Mouse (Mus musculus): Measurements from ENCODE around the gene Sipa1l2. TPM values are rescaled to one million over a fixed set of nuclear protein-coding genes. Genes with fewer than 3 reads are reported as not detected.
"Not testable (repeated sequence)": the region's sequence is repeated elsewhere in the genome, so short reads cannot be mapped to it uniquely, and the experiment has no call there.

The Sipa1l2 gene
- polyA plus RNA-seq, 1 experiment from 2014 or later, result 7.2 TPM

DNA sequence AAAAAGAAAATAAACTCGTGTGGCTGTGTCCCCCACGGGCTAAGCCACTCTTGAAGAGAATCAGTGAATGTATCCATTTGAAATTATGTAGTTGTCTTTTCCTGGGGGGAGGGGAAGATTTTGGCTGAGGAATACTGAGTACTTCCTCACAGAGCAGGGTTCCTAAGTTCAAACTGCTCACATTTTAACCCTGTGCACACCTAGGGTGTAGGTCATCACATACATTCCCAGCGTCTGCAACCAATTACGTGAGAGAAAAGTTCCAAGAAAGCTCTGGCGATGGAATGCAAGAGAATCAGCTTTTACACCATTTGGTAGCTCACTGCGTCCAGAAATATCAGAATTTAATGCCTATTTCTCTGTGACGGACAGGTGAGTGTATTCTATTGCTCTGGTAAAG is 43.0 kb downstream of the Sipa1l2 start:
- DNase-seq (ENCODE audit: low spot score), result no peak
- WGBS, result 55% methylated on average over 7 of the region's 7 CpGs

DNA sequence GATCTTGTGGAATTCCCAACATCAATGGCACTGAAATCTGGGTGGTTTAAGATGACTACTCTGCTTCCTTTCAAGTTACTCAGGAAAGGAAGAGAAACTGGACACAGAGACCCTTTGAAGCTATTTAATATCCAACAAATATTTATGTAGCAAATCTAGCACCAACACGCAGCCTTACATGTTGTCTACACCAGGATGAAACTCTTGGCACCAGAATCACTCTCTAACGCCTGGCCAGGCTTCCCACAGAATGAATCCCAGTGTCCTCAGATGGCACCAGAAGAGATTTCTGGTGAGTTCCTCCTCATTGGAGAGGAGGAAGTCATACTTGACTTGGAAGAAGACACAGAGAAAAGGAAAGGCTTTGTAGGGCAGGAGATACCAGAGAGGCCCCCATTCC is 45.1 kb downstream of the Sipa1l2 start:
- Histone ChIP-seq H3K4me1 (replicated peaks; ENCODE audit: control insufficient read depth, insufficient read depth, low read length) (peaks cover 20% of the 10 kb centered on the region; the same call in 1 of the 2 replicates), H3K36me3 (ENCODE audit: control insufficient read depth, insufficient read depth, low read length) (no peaks in the 10 kb centered on the region), H3K27me3 (replicated peaks; ENCODE audit: control insufficient read depth, insufficient read depth, low read length) (no peaks in the 10 kb centered on the region), H3K27ac (ENCODE audit: low read depth) (no peak overlapping the region), H3K4me2 (ENCODE audit: low read length) (no peak overlapping the region), H3K4me3 (ENCODE audit: low read depth, low read length) (no peak overlapping the region), H3K9me3 (ENCODE audit: control insufficient read depth, low read length) (no peaks in the 10 kb centered on the region), H3K9ac (ENCODE audit: low read length) (no peak overlapping the region)
- no peak for ATAC-seq (replicated peaks; ENCODE audit: low FRiP score, low TSS enrichment, low read depth)
- 72% methylated on average over 2 of the region's 2 CpGs for WGBS
- DNase-seq (ENCODE audit: low spot score), result no peak

More for the DNA sequence above, 43.0 kb downstream of the Sipa1l2 start:
- Histone ChIP-seq H3K4me3 (ENCODE audit: low read depth, low read length) (no peak overlapping the region), H3K4me2 (ENCODE audit: low read length) (no peak overlapping the region), H3K27me3 (replicated peaks; ENCODE audit: control insufficient read depth, insufficient read depth, low read length) (no peaks in the 10 kb centered on the region), H3K9ac (ENCODE audit: low read length) (no peak overlapping the region), H3K27ac (ENCODE audit: low read depth) (no peak overlapping the region), H3K36me3 (ENCODE audit: control insufficient read depth, insufficient read depth, low read length) (no peaks in the 10 kb centered on the region), H3K4me1 (replicated peaks; ENCODE audit: control insufficient read depth, insufficient read depth, low read length) (peaks cover 32% of the 10 kb centered on the region), H3K9me3 (ENCODE audit: control insufficient read depth, low read length) (no peaks in the 10 kb centered on the region)
- no peak for ATAC-seq (replicated peaks; ENCODE audit: low FRiP score, low TSS enrichment, low read depth)

DNA sequence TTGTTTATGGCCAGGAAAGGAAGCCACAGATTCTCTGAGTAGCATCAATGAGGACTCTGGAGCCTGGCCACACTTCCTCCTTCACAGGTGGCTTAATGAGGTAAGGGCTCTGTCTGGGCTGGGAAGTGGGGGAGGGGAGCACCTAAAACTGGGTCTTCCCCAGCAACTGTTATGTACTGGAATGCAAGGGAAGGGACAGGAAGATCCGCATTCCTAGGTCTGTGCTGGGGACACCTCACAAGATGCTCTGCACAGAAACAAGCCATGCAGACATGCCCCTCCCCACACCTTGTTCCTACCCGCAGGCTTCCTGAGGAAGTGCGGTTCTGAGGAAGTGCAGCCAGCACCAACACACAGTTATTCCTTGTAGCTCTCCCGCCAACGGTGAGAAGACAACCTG is 46.4 kb downstream of the Sipa1l2 start:
- no peak for ATAC-seq (replicated peaks; ENCODE audit: low FRiP score, low TSS enrichment, low read depth)
- no peak overlapping the region for H3K27ac ChIP-seq (ENCODE audit: low read depth)
- H3K36me3 ChIP-seq (ENCODE audit: control insufficient read depth, insufficient read depth, low read length), result no peaks in the 10 kb centered on the region
- no peaks in the 10 kb centered on the region for H3K9me3 ChIP-seq (ENCODE audit: control insufficient read depth, low read length)
- H3K9ac ChIP-seq (ENCODE audit: low read length), result no peak overlapping the region
- H3K4me1 ChIP-seq (replicated peaks; ENCODE audit: control insufficient read depth, insufficient read depth, low read length), result peaks cover 20% of the 10 kb centered on the region; the same call in 1 of the 2 replicates
- H3K4me3 ChIP-seq (ENCODE audit: low read depth, low read length), result no peak overlapping the region
- H3K27me3 ChIP-seq (replicated peaks; ENCODE audit: control insufficient read depth, insufficient read depth, low read length), result no peaks in the 10 kb centered on the region
- 41% methylated on average over 5 of the region's 5 CpGs for WGBS
- H3K4me2 ChIP-seq (ENCODE audit: low read length), result no peak overlapping the region
- DNase-seq (ENCODE audit: low spot score), result no peak

DNA sequence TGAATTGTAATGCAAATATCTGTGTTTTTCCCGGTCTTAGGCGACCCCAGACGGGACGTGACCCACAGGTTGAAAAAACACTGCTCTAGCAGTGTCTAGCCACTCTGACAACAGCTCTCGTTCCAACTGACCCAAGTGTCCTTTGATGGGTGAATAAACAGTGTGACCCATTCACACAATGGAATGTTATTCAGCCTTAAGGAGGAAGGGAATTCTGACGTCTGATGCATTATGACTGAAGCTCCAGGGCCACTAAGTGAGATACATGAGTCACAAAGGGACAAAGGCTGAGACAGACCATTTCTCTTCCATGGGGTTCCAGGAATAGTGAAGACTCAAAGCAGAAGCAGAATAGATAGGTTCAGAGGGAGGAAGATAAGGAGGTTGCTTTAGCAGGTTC is 47.5 kb downstream of the Sipa1l2 start:
- DNase-seq (ENCODE audit: low spot score) (no peak), ATAC-seq (replicated peaks; ENCODE audit: low FRiP score, low TSS enrichment, low read depth) (no peak)
- no peak overlapping the region for H3K27ac ChIP-seq (ENCODE audit: low read depth)
- H3K36me3 ChIP-seq (ENCODE audit: control insufficient read depth, insufficient read depth, low read length), result no peaks in the 10 kb centered on the region
- no peak overlapping the region for H3K9ac ChIP-seq (ENCODE audit: low read length)
- H3K4me3 ChIP-seq (ENCODE audit: low read depth, low read length), result no peak overlapping the region
- H3K9me3 ChIP-seq (ENCODE audit: control insufficient read depth, low read length), result no peaks in the 10 kb centered on the region
- no peak overlapping the region for H3K4me2 ChIP-seq (ENCODE audit: low read length)
- WGBS, result 69% methylated on average over 6 of the region's 6 CpGs
- peaks cover 13% of the 10 kb centered on the region; the same call in 1 of the 2 replicates for H3K4me1 ChIP-seq (replicated peaks; ENCODE audit: control insufficient read depth, insufficient read depth, low read length)
- H3K27me3 ChIP-seq (replicated peaks; ENCODE audit: control insufficient read depth, insufficient read depth, low read length), result no peaks in the 10 kb centered on the region

- Histone ChIP-seq H3K9me3 (ENCODE audit: control insufficient read depth, low read length) (no peaks in the 10 kb centered on the region), H3K4me2 (ENCODE audit: low read length) (no peak overlapping the region), H3K27me3 (replicated peaks; ENCODE audit: control insufficient read depth, insufficient read depth, low read length) (no peaks in the 10 kb centered on the region), H3K9ac (ENCODE audit: low read length) (no peak overlapping the region), H3K27ac (ENCODE audit: low read depth) (no peak overlapping the region), H3K4me1 (replicated peaks; ENCODE audit: control insufficient read depth, insufficient read depth, low read length) (peaks cover 8% of the 10 kb centered on the region; the same call in 1 of the 2 replicates), H3K4me3 (ENCODE audit: low read depth, low read length) (no peak overlapping the region), H3K36me3 (ENCODE audit: control insufficient read depth, insufficient read depth, low read length) (no peaks in the 10 kb centered on the region)
- 57% methylated on average over 7 of the region's 7 CpGs for WGBS
- ATAC-seq (replicated peaks; ENCODE audit: low FRiP score, low TSS enrichment, low read depth) (no peak), DNase-seq (ENCODE audit: low spot score) (no peak)
These were observed 48.5 kb downstream of the Sipa1l2 start for GRCm38 (mm10) chr8:125521087-125521486.

DNA sequence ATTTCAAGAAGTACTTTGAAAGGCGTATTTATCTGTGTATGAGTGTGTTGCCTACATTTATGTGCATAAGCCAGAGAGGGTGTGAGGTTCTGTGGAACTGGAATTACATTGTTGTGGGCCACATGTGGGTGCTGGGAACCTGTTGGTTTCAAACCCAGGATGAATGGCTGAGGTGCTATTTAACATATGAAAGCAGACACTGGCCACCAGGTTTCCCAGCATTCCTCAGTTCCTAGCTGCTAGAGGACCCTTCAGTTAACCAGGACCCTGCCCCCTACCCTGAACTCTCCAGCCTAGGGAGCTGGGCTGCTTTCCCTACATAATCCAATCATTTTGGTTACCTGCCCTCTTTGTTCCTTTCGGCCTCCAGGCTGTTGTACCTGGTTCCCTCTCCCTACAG is 49.3 kb downstream of the Sipa1l2 start:
- not testable (repeated sequence) for H3K9ac ChIP-seq (ENCODE audit: low read length); DNase-seq (ENCODE audit: low spot score); H3K4me3 ChIP-seq (ENCODE audit: low read depth, low read length); ATAC-seq (replicated peaks; ENCODE audit: low FRiP score, low TSS enrichment, low read depth); H3K9me3 ChIP-seq (ENCODE audit: control insufficient read depth, low read length); H3K36me3 ChIP-seq (ENCODE audit: control insufficient read depth, insufficient read depth, low read length); H3K27ac ChIP-seq (ENCODE audit: low read depth); H3K4me2 ChIP-seq (ENCODE audit: low read length); H3K27me3 ChIP-seq (replicated peaks; ENCODE audit: control insufficient read depth, insufficient read depth, low read length); H3K4me1 ChIP-seq (replicated peaks; ENCODE audit: control insufficient read depth, insufficient read depth, low read length)
- 92% methylated on average over 2 of the region's 2 CpGs for WGBS

DNA sequence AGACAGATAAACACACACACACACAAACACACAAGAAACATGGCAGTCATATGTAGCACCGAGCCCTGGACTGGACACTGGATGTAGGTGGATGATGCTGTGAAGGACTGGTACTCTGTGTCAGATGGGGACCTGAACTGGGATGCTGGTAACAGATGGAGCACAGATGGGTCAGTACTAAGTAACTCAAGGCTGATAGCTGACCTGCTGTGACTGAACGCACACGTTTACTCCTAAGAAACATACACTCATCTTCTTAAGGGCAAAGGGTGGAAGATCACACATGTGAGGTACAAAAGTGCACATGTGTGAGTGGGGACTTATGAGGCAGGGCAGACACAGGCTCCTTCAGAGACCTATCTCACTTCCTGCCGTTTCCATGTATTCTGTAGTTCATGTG is 50.7 kb downstream of the Sipa1l2 start:
- no peak overlapping the region for H3K9ac ChIP-seq (ENCODE audit: low read length)
- H3K27me3 ChIP-seq (replicated peaks; ENCODE audit: control insufficient read depth, insufficient read depth, low read length), result no peaks in the 10 kb centered on the region
- 78% methylated on average over 4 of the region's 4 CpGs for WGBS
- H3K4me1 ChIP-seq (replicated peaks; ENCODE audit: control insufficient read depth, insufficient read depth, low read length), result peaks cover 16% of the 10 kb centered on the region
- ATAC-seq (replicated peaks; ENCODE audit: low FRiP score, low TSS enrichment, low read depth), result no peak
- no peaks in the 10 kb centered on the region for H3K9me3 ChIP-seq (ENCODE audit: control insufficient read depth, low read length)
- H3K27ac ChIP-seq (ENCODE audit: low read depth), result peak overlapping the region; percentile 24; the same call in 1 of the 2 replicates
- H3K4me3 ChIP-seq (ENCODE audit: low read depth, low read length), result no peak overlapping the region
- no peak for DNase-seq (ENCODE audit: low spot score)
- H3K36me3 ChIP-seq (ENCODE audit: control insufficient read depth, insufficient read depth, low read length), result no peaks in the 10 kb centered on the region
- H3K4me2 ChIP-seq (ENCODE audit: low read length), result no peak overlapping the region

GRCm38 (mm10) chr8:125518301-125518700 is 51.3 kb downstream of the Sipa1l2 start:
- Histone ChIP-seq H3K27ac (ENCODE audit: low read depth) (peak overlapping the region; percentile 24; the same call in 1 of the 2 replicates), H3K36me3 (ENCODE audit: control insufficient read depth, insufficient read depth, low read length) (no peaks in the 10 kb centered on the region), H3K27me3 (replicated peaks; ENCODE audit: control insufficient read depth, insufficient read depth, low read length) (no peaks in the 10 kb centered on the region), H3K9me3 (ENCODE audit: control insufficient read depth, low read length) (no peaks in the 10 kb centered on the region), H3K4me1 (replicated peaks; ENCODE audit: control insufficient read depth, insufficient read depth, low read length) (peaks cover 15% of the 10 kb centered on the region), H3K9ac (ENCODE audit: low read length) (no peak overlapping the region), H3K4me3 (ENCODE audit: low read depth, low read length) (no peak overlapping the region), H3K4me2 (ENCODE audit: low read length) (no peak overlapping the region)
- DNase-seq (ENCODE audit: low spot score) (no peak), ATAC-seq (replicated peaks; ENCODE audit: low FRiP score, low TSS enrichment, low read depth) (0 out of 2 replicates have a peak, but pooled peaks have one; percentile 38)
- WGBS, result 73% methylated on average over 6 of the region's 6 CpGs

GRCm38 (mm10) chr8:125517397-125517796 is 52.2 kb downstream of the Sipa1l2 start:
- Histone ChIP-seq H3K9me3 (ENCODE audit: control insufficient read depth, low read length) (no peaks in the 10 kb centered on the region), H3K4me3 (ENCODE audit: low read depth, low read length) (no peak overlapping the region), H3K27me3 (replicated peaks; ENCODE audit: control insufficient read depth, insufficient read depth, low read length) (no peaks in the 10 kb centered on the region), H3K4me2 (ENCODE audit: low read length) (no peak overlapping the region), H3K27ac (ENCODE audit: low read depth) (no peak overlapping the region), H3K4me1 (replicated peaks; ENCODE audit: control insufficient read depth, insufficient read depth, low read length) (peaks cover 12% of the 10 kb centered on the region), H3K9ac (ENCODE audit: low read length) (no peak overlapping the region), H3K36me3 (ENCODE audit: control insufficient read depth, insufficient read depth, low read length) (no peaks in the 10 kb centered on the region)
- ATAC-seq (replicated peaks; ENCODE audit: low FRiP score, low TSS enrichment, low read depth) (no peak), DNase-seq (ENCODE audit: low spot score) (no peak)
- WGBS, result 75% methylated on average over 8 of the region's 8 CpGs
